Mouse (Mus musculus) myocyte (in vitro differentiated cells): ENCODE results near the gene Gm11214. TPM values are rescaled to one million over a fixed set of nuclear protein-coding genes. Genes with fewer than 3 reads are reported as not detected.

Experiments used
- H3K27me3 ChIP-seq: one replicate; pipeline ENCODE4 v1.6.1; 2011; ENCODE audit not compliant: control insufficient read depth, insufficient read depth, insufficient read length
- H3K36me3 ChIP-seq: one replicate; pipeline ENCODE4 v1.6.1; 2011; ENCODE audit not compliant: control insufficient read depth, insufficient read depth
- H3K4me2 ChIP-seq: one replicate; pipeline ENCODE4 v1.6.1; 2011; ENCODE audit warnings: low read depth, control low read depth
- H3K4me3 ChIP-seq: one replicate; pipeline ENCODE4 v1.5.1; 2011; ENCODE audit warnings: mild to moderate bottlenecking, control low read depth, moderate library complexity
- H3K79me2 ChIP-seq: one replicate; pipeline ENCODE4 v1.6.1; 2011; ENCODE audit not compliant: control insufficient read depth, insufficient read depth
- H3ac ChIP-seq: one replicate; pipeline ENCODE4 v1.6.1; 2011; ENCODE audit not compliant: control insufficient read depth, insufficient read length
- CEBPB ChIP-seq: IDR thresholded peaks from 2 replicates; pipeline ENCODE4 v1.6.1; 2011; ENCODE audit warnings: mild to moderate bottlenecking, moderate library complexity; ENCODE audit not compliant: poor library complexity, insufficient read depth, severe bottlenecking
- E2F4 ChIP-seq: IDR thresholded peaks from one replicate; pipeline ENCODE4 v1.6.1; 2011; ENCODE audit warnings: mild to moderate bottlenecking, control low read depth, moderate library complexity; ENCODE audit not compliant: insufficient read depth
- MAX ChIP-seq: IDR thresholded peaks from one replicate; pipeline ENCODE4 v1.6.1; 2011; ENCODE audit warnings: low read depth, mild to moderate bottlenecking, control low read depth
- MYOD1 ChIP-seq, 3 experiments: IDR thresholded peaks; one replicate each; pipeline ENCODE4 v1.6.1; 2011; ENCODE audit warnings: control low read depth in 2 of 3, low read depth in 2 of 3, mild to moderate bottlenecking in 2 of 3, moderate library complexity in 1 of 3; ENCODE audit not compliant: insufficient read length in 2 of 3, control insufficient read depth in 1 of 3
- MYOG ChIP-seq, 3 experiments: IDR thresholded peaks; one replicate each; pipeline ENCODE4 v1.6.1; 2011; ENCODE audit warnings: control low read depth in 2 of 3, low read depth in 2 of 3, mild to moderate bottlenecking in 2 of 3; ENCODE audit not compliant: insufficient read length in 2 of 3, control insufficient read depth in 1 of 3, insufficient read depth in 1 of 3
- POLR2A ChIP-seq: IDR thresholded peaks from one replicate; pipeline ENCODE4 v1.6.1; 2011; ENCODE audit warnings: low read depth, mild to moderate bottlenecking, control low read depth, moderate library complexity; ENCODE audit not compliant: insufficient read length
- POLR2AphosphoS2 ChIP-seq: IDR thresholded peaks from one replicate; pipeline ENCODE4 v1.6.1; 2011; ENCODE audit warnings: low read depth, control low read depth; ENCODE audit not compliant: insufficient read length
- REST ChIP-seq: IDR thresholded peaks from one replicate; pipeline ENCODE4 v1.6.1; 2011; ENCODE audit warnings: mild to moderate bottlenecking, control low read depth, moderate library complexity; ENCODE audit not compliant: insufficient read depth, insufficient read length
- SRF ChIP-seq: IDR thresholded peaks from one replicate; pipeline ENCODE4 v1.6.1; 2011; ENCODE audit warnings: low read depth; ENCODE audit not compliant: control insufficient read depth, insufficient read length
- TCF12 ChIP-seq: IDR thresholded peaks from one replicate; pipeline ENCODE4 v1.6.1; 2011; ENCODE audit warnings: mild to moderate bottlenecking, control low read depth; ENCODE audit not compliant: poor library complexity, insufficient read depth, severe bottlenecking
- TCF3 ChIP-seq: IDR thresholded peaks from one replicate; pipeline ENCODE4 v1.6.1; 2011; ENCODE audit warnings: low read depth, control low read depth; ENCODE audit not compliant: insufficient read length
- USF1 ChIP-seq: IDR thresholded peaks from one replicate; pipeline ENCODE4 v1.6.1; 2011; ENCODE audit warnings: low read depth, mild to moderate bottlenecking, control low read depth, moderate library complexity
- polyA plus RNA-seq: library from polyadenylated mRNA; unstranded; fragments of >200 nt; fragmentation: generic; extraction: Trizol; gene quantifications from one replicate; pipeline ENCODE4 v1.2.1, GENCODE M21; 2012; ENCODE audit warnings: missing spikeins

Gene Gm11214
- polyA plus RNA-seq, 1 experiment = not detected

- Histone ChIP-seq H3K79me2 (no peaks in the 10 kb centered on the region), H3ac (no peak overlapping the region), H3K4me3 (no peak overlapping the region), H3K36me3 (no peaks in the 10 kb centered on the region), H3K27me3 (no peaks in the 10 kb centered on the region), H3K4me2 (no peak overlapping the region)
- TF ChIP-seq MYOD1 (IDR thresholded peaks at IDR 0.05; ENCODE audit: control insufficient read depth in 1 of 3, insufficient read length in 2 of 3, low read depth in 2 of 3) = no peak
- TF ChIP-seq REST = no peak
- no peak for TF ChIP-seq SRF
- TF ChIP-seq MYOG (IDR thresholded peaks at IDR 0.05; ENCODE audit: control insufficient read depth in 1 of 3, insufficient read depth in 1 of 3, insufficient read length in 2 of 3, low read depth in 2 of 3) = no peak
- TF ChIP-seq E2F4 = no peak
- TF ChIP-seq TCF12 = no peak
- TF ChIP-seq POLR2AphosphoS2 = no peak
- no peak for TF ChIP-seq TCF3
- TF ChIP-seq USF1 = no peak
- no peak for TF ChIP-seq CEBPB
- TF ChIP-seq MAX = no peak
- no peak for TF ChIP-seq POLR2A
These were observed 41.3 kb downstream of the Gm11214 start for GRCm38 (mm10) chr4:63621861-63622260.

Other genes with a start within 250 kb of the Gm11214 start
- gene Whrn, start 167.4 kb downstream of the Gm11214 start, polyA plus RNA-seq = 18.8 TPM
- 447 TPM for gene Atp6v1g1, start 118.6 kb downstream of the Gm11214 start, polyA plus RNA-seq
- 19.5 TPM for gene Tmem268, start 104.6 kb downstream of the Gm11214 start, polyA plus RNA-seq
- not detected for gene Gm11213, start 58.1 kb downstream of the Gm11214 start, polyA plus RNA-seq
- not detected for gene Tex48, start 41.0 kb downstream of the Gm11214 start, polyA plus RNA-seq
- gene Tnfsf15, start 81.7 kb upstream of the Gm11214 start, polyA plus RNA-seq = 0.29 TPM
- 0.02 TPM for gene Tnfsf8, start 198.0 kb upstream of the Gm11214 start, polyA plus RNA-seq